Mouse (Mus musculus) megakaryocyte, embryonic 14.5 days (primary cell): ENCODE data around the gene Ldlrad3.

Source experiments
- FLI1 ChIP-seq: IDR thresholded peaks from 2 replicates; pipeline ENCODE4 v1.6.1; 2012; ENCODE audit warnings: low read length, inconsistent platforms, mixed read lengths
- GATA1 ChIP-seq: IDR thresholded peaks from 3 replicates; pipeline ENCODE4 v1.6.1; 2012; ENCODE audit warnings: mixed read lengths, low read length, inconsistent platforms, borderline replicate concordance

- TF ChIP-seq GATA1 (no peak), FLI1 (no peak)
These were observed 156.0 kb downstream of the Ldlrad3 start for GRCm38 (mm10) chr2:102030152-102030551.
